Mouse (Mus musculus): ENCODE results near the gene Arfgap2. TPM values are rescaled to one million over a fixed set of nuclear protein-coding genes. Genes with fewer than 3 reads are reported as not detected.

The Arfgap2 gene
- polyA plus RNA-seq, 1 experiment from 2014 or later = 94.6 TPM

GRCm38 (mm10) chr2:91243416-91243815 lies 21.4 kb upstream of the Arfgap2 start:
- no peaks in the 10 kb centered on the region for H3K4me1 ChIP-seq (ENCODE audit: control insufficient read depth, insufficient read depth, low read length)
- H3K9me3 ChIP-seq (ENCODE audit: control insufficient read depth, low read length) = no peaks in the 10 kb centered on the region
- no peaks in the 10 kb centered on the region for H3K36me3 ChIP-seq (ENCODE audit: control insufficient read depth, insufficient read depth, low read length)
- ATAC-seq (ENCODE audit: insufficient read depth, low FRiP score, low TSS enrichment) = no peak
- H3K27me3 ChIP-seq (ENCODE audit: control insufficient read depth, insufficient read depth, low read length) = no peaks in the 10 kb centered on the region
- no peak overlapping the region for H3K4me3 ChIP-seq (ENCODE audit: low read depth, low read length)
- no peak overlapping the region for H3K9ac ChIP-seq (ENCODE audit: low read length)
- no peak overlapping the region for H3K27ac ChIP-seq (ENCODE audit: low read depth, low read length)
- no peak for DNase-seq (ENCODE audit: low spot score)
- no peak overlapping the region for H3K4me2 ChIP-seq (ENCODE audit: low read depth)
- WGBS = 63% methylated on average over 3 of the region's 3 CpGs

GRCm38 (mm10) chr2:91244557-91245228 lies 20.1 kb upstream of the Arfgap2 start:
- 78% methylated on average over 5 of the region's 5 CpGs for WGBS
- H3K4me1 ChIP-seq (ENCODE audit: control insufficient read depth, insufficient read depth, low read length) = no peaks in the 10 kb centered on the region
- no peak overlapping the region for H3K27ac ChIP-seq (ENCODE audit: low read depth, low read length)
- DNase-seq (ENCODE audit: low spot score) (no peak), ATAC-seq (ENCODE audit: insufficient read depth, low FRiP score, low TSS enrichment) (no peak)
- no peaks in the 10 kb centered on the region for H3K36me3 ChIP-seq (ENCODE audit: control insufficient read depth, insufficient read depth, low read length)
- no peak overlapping the region for H3K4me2 ChIP-seq (ENCODE audit: low read depth)
- H3K27me3 ChIP-seq (ENCODE audit: control insufficient read depth, insufficient read depth, low read length) = no peaks in the 10 kb centered on the region
- no peak overlapping the region for H3K9ac ChIP-seq (ENCODE audit: low read length)
- no peak overlapping the region for H3K4me3 ChIP-seq (ENCODE audit: low read depth, low read length)
- H3K9me3 ChIP-seq (ENCODE audit: control insufficient read depth, low read length) = no peaks in the 10 kb centered on the region

GRCm38 (mm10) chr2:91248366-91248765 lies 16.4 kb upstream of the Arfgap2 start:
- no peak for DNase-seq (ENCODE audit: low spot score)
- Histone ChIP-seq H3K27me3 (ENCODE audit: control insufficient read depth, insufficient read depth, low read length) (0 out of 2 replicates have a peak, but pooled peaks cover 2% of the 10 kb centered on the region), H3K9ac (ENCODE audit: low read length) (no peak overlapping the region), H3K27ac (ENCODE audit: low read depth, low read length) (no peak overlapping the region), H3K36me3 (ENCODE audit: control insufficient read depth, insufficient read depth, low read length) (no peaks in the 10 kb centered on the region), H3K4me2 (ENCODE audit: low read depth) (no peak overlapping the region), H3K4me3 (ENCODE audit: low read depth, low read length) (no peak overlapping the region), H3K4me1 (ENCODE audit: control insufficient read depth, insufficient read depth, low read length) (no peaks in the 10 kb centered on the region), H3K9me3 (ENCODE audit: control insufficient read depth, low read length) (no peaks in the 10 kb centered on the region)
- no peak for ATAC-seq (ENCODE audit: insufficient read depth, low FRiP score, low TSS enrichment)
- WGBS = 93% methylated on average over 4 of the region's 4 CpGs

GRCm38 (mm10) chr2:91252001-91252400 lies 12.8 kb upstream of the Arfgap2 start:
- no peak for ATAC-seq (ENCODE audit: insufficient read depth, low FRiP score, low TSS enrichment)
- H3K4me3 ChIP-seq (ENCODE audit: low read depth, low read length) = no peak overlapping the region
- 79% methylated on average over 4 of the region's 4 CpGs for WGBS
- no peaks in the 10 kb centered on the region for H3K36me3 ChIP-seq (ENCODE audit: control insufficient read depth, insufficient read depth, low read length)
- H3K4me1 ChIP-seq (ENCODE audit: control insufficient read depth, insufficient read depth, low read length) = peaks cover 8% of the 10 kb centered on the region
- no peak overlapping the region for H3K27ac ChIP-seq (ENCODE audit: low read depth, low read length)
- H3K9me3 ChIP-seq (ENCODE audit: control insufficient read depth, low read length) = no peaks in the 10 kb centered on the region
- H3K27me3 ChIP-seq (ENCODE audit: control insufficient read depth, insufficient read depth, low read length) = peaks cover 7% of the 10 kb centered on the region; the same call in 1 of the 2 replicates
- no peak for DNase-seq (ENCODE audit: low spot score)
- H3K9ac ChIP-seq (ENCODE audit: low read length) = no peak overlapping the region
- no peak overlapping the region for H3K4me2 ChIP-seq (ENCODE audit: low read depth)

- Histone ChIP-seq H3K36me3 (ENCODE audit: control insufficient read depth, insufficient read depth, low read length) (no peaks in the 10 kb centered on the region), H3K4me2 (ENCODE audit: low read depth) (no peak overlapping the region), H3K9ac (ENCODE audit: low read length) (no peak overlapping the region), H3K27me3 (ENCODE audit: control insufficient read depth, insufficient read depth, low read length) (peaks cover 7% of the 10 kb centered on the region; the same call in 1 of the 2 replicates), H3K4me1 (ENCODE audit: control insufficient read depth, insufficient read depth, low read length) (peaks cover 9% of the 10 kb centered on the region), H3K4me3 (ENCODE audit: low read depth, low read length) (no peak overlapping the region), H3K9me3 (ENCODE audit: control insufficient read depth, low read length) (no peaks in the 10 kb centered on the region), H3K27ac (ENCODE audit: low read depth, low read length) (no peak overlapping the region)
- no peak for DNase-seq (ENCODE audit: low spot score)
- 56% methylated on average over 4 of the region's 4 CpGs for WGBS
- ATAC-seq (ENCODE audit: insufficient read depth, low FRiP score, low TSS enrichment) = no peak
These were observed 12.3 kb upstream of the Arfgap2 start for GRCm38 (mm10) chr2:91252512-91252911.

GRCm38 (mm10) chr2:91254725-91255380 lies 9.9 kb upstream of the Arfgap2 start:
- peaks cover 16% of the 10 kb centered on the region for H3K4me1 ChIP-seq (ENCODE audit: control insufficient read depth, insufficient read depth, low read length)
- 27% methylated on average over 8 of the region's 8 CpGs for WGBS
- no peak overlapping the region; the same call in 1 of the 2 replicates for H3K4me2 ChIP-seq (ENCODE audit: low read depth)
- ATAC-seq (ENCODE audit: insufficient read depth, low FRiP score, low TSS enrichment) = no peak
- no peaks in the 10 kb centered on the region for H3K36me3 ChIP-seq (ENCODE audit: control insufficient read depth, insufficient read depth, low read length)
- H3K9me3 ChIP-seq (ENCODE audit: control insufficient read depth, low read length) = no peaks in the 10 kb centered on the region
- no peak overlapping the region for H3K4me3 ChIP-seq (ENCODE audit: low read depth, low read length)
- H3K27ac ChIP-seq (ENCODE audit: low read depth, low read length) = no peak overlapping the region
- no peak for DNase-seq (ENCODE audit: low spot score)
- no peak overlapping the region for H3K9ac ChIP-seq (ENCODE audit: low read length)
- peaks cover 7% of the 10 kb centered on the region; the same call in 1 of the 2 replicates for H3K27me3 ChIP-seq (ENCODE audit: control insufficient read depth, insufficient read depth, low read length)

GRCm38 (mm10) chr2:91255661-91256150 lies 9.1 kb upstream of the Arfgap2 start, which contains the start of gene Pacsin3:
Gene Pacsin3 (plus strand): TSS chr2:91255954.
- H3K4me1 ChIP-seq (ENCODE audit: control insufficient read depth, insufficient read depth, low read length) = peaks cover 16% of the 10 kb centered on the region
- H3K4me2 ChIP-seq (ENCODE audit: low read depth) = peak within 1 kb of the TSS; percentile 99
- under 1% methylated on average over 27 of the region's 27 CpGs for WGBS
- DNase-seq (ENCODE audit: low spot score) (no peak), ATAC-seq (ENCODE audit: insufficient read depth, low FRiP score, low TSS enrichment) (0 out of 2 replicates have a peak, but pooled peaks have one; percentile 12)
- H3K9ac ChIP-seq (ENCODE audit: low read length) = peak within 1 kb of the TSS; percentile 64
- no peaks in the 10 kb centered on the region for H3K9me3 ChIP-seq (ENCODE audit: control insufficient read depth, low read length)
- H3K27me3 ChIP-seq (ENCODE audit: control insufficient read depth, insufficient read depth, low read length) = peaks cover 7% of the 10 kb centered on the region; the same call in 1 of the 2 replicates
- H3K4me3 ChIP-seq (ENCODE audit: low read depth, low read length) = peak within 1 kb of the TSS; percentile 63
- no peaks in the 10 kb centered on the region for H3K36me3 ChIP-seq (ENCODE audit: control insufficient read depth, insufficient read depth, low read length)
- no peak within 1 kb of the TSS for H3K27ac ChIP-seq (ENCODE audit: low read depth, low read length)

GRCm38 (mm10) chr2:91256256-91257125 lies 8.3 kb upstream of the Arfgap2 start:
- peaks cover 7% of the 10 kb centered on the region; the same call in 1 of the 2 replicates for H3K27me3 ChIP-seq (ENCODE audit: control insufficient read depth, insufficient read depth, low read length)
- peak overlapping the region; percentile 63 for H3K4me3 ChIP-seq (ENCODE audit: low read depth, low read length)
- ATAC-seq (ENCODE audit: insufficient read depth, low FRiP score, low TSS enrichment) (peak; percentile 45), DNase-seq (ENCODE audit: low spot score) (peak; percentile 72)
- under 1% methylated on average over 51 of the region's 52 CpGs for WGBS
- H3K36me3 ChIP-seq (ENCODE audit: control insufficient read depth, insufficient read depth, low read length) = no peaks in the 10 kb centered on the region; the same call in 1 of the 2 replicates
- peaks cover 16% of the 10 kb centered on the region for H3K4me1 ChIP-seq (ENCODE audit: control insufficient read depth, insufficient read depth, low read length)
- H3K27ac ChIP-seq (ENCODE audit: low read depth, low read length) = peak overlapping the region; percentile 23; the same call in 1 of the 2 replicates
- peak overlapping the region; percentile 99 for H3K4me2 ChIP-seq (ENCODE audit: low read depth)
- H3K9ac ChIP-seq (ENCODE audit: low read length) = peak overlapping the region; percentile 64
- H3K9me3 ChIP-seq (ENCODE audit: control insufficient read depth, low read length) = no peaks in the 10 kb centered on the region

Measured in neural tube, embryonic 11.5 days (tissue).